Mouse (Mus musculus) heart, adult 11 months (tissue): Measurements from ENCODE around the gene Alox12.
A peak's percentile ranks its signal among the peaks of the same experiment; 100 is the strongest.

Experiments used
- DNase-seq: peaks from one replicate; pipeline ENCODE4 v3.0.0; 2022

Gene Alox12

DNA sequence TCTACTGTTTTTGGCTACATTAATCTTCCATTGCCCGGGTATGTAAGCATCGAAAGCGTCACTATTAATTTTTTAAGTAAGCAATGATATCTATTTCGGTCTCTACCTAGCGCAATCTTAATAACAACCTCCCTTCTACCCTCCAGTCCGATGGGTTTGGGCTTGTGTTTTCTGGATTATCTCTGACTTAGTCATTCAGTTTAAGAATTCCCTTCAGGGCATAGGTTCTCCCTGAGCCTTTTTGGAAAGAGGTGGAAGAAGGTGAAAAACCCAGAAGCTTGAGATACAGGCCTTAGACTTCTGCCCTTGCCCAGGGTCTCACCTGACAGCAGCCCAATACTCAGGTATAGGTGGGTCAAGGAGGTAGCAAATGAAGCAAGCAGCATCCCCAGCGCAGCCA, 35.3 kb downstream of the Alox12 start:
- DNase-seq, result no peak

DNA sequence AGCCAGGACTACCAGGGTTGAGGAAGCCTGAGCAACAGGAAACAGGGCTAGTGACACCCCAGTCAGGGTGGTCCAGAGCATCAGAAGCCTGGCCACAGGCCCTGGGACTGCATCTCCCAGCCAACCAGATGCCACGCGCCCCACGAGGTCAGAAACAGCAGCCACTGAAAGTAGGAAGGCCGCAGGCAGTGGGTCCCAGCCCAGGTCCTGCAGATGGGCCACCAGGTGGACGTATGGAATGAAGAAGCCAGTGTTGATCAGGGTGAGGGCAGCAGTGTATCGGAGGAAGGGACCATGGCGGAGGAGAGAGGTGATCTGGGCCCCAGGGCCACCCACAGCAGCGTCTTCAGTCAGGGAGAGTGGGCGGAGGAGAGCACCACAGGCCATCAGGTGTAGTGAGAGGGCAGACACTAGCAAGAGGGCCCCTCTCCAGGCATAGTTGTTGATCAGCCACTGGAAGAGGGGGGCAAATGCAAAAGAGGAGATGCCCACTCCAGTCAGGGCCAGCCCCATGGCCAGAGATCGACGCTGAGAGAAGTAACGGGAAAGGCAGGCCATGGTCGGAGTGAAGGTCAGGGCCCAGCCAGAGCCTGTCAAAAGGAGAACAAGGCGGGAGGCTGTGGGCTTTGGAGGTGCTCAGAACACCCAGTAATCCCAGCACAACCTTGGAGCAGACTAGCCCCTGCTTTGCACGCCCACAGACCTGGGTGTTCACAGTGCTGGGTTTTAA, 36.2 kb downstream of the Alox12 start:
- peak; percentile 92 for DNase-seq

DNA sequence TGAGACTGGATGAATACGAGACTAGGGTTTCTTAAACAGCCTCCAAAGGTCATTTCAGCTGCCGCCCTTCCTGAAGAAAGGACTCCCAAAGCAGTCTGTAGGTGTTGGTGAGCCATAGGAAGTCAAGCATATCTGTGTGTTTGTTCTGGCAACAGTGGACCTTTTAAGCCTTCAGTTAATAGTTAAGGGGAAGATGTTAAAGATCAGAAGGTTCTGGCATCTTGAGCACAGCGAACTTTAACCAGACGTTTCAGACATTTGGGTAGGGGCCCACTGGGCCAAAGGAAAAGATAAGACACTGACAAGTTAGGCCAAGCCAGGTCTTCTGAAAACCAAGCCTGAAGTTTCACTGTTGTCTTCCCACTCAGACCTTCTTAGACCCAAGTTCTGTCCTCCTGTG, 37.1 kb downstream of the Alox12 start:
- peak; percentile 74 for DNase-seq

DNA sequence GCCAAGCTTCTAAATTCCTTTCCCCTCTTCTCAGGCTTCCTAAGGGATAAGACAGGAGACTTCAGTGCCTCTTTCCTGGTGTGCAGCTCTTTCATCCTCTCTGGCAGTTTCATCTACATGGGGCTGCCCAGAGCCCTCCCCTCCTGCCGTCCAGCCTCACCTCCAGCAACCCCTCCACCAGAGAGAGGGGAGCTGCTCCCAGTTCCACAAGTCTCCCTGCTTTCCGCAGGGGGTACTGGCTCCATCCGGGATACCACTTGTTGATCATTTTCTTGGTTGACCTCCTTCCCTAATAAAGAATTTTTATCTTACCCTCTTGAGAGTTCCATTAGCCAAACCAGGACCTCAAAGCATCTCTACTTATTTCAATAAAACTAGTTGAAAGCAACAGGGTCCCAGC, 39.0 kb downstream of the Alox12 start:
- no peak for DNase-seq

DNA sequence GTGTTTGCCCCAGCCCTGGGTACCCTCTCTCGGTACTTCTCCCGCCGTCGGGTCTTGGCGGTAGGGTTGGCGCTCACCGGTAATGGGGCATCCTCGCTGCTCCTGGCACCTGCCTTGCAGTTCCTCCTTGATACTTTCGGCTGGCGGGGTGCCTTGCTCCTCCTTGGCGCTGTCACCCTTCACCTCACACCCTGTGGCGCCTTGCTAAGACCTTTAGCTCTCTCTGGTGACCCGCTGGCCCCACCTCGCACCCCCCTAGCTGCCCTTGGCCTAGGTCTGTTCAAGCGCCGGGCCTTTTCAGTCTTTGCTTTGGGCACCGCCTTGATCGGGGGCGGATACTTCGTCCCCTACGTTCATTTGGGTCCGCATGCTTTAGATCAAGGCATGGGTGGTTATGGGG, 39.9 kb downstream of the Alox12 start:
- DNase-seq, result peak; percentile 94

DNA sequence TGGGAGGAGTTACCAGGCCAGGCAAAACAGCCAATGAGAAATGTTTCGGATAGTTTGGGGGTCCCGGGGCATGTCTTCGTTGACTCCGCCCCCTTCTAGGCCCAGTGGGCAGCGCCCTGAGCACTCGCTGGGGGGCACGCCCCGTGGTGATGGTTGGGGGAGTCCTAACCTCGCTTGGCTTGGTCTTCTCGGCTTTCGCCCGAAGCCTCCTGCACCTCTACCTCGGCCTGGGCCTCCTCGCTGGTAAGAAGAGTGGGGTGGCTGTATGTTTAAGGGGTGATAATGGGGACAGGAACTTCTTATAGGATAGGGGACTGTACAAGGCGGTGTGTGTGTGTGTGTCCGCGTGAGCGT, 40.3 kb downstream of the Alox12 start:
- DNase-seq, result peak; percentile 93

DNA sequence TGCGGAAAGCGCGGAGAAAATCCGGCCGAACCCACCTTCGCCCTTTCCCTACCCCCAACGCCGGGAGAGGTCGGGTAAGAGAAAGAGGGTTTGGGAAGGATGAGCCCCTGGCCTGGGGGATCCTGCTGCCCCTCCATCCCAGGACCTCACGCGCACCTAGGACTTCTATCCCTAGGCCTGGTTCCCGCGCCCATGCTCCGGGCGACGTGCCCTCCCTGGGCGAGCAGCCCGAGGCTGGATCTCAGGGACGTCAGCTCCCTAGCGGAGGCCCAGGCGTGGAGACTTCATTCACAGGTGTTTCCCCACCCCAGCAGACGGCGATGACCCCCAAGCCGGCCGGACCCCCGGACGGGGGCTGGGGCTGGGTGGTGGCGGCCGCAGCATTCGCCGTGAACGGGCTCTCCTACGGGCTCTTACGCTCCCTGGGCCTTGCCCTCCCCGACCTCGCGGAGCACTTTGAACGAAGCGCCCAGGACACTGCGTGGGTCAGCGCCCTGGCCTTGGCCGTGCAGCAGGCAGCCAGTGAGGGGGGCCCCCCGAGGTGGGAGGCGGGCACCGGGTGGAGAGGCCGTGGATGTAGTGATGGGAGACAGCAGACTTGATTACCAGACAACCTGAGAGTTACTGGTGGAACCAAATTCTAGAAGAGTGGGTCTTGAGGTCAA, 40.8 kb downstream of the Alox12 start:
- DNase-seq, result peak; percentile 93

DNA sequence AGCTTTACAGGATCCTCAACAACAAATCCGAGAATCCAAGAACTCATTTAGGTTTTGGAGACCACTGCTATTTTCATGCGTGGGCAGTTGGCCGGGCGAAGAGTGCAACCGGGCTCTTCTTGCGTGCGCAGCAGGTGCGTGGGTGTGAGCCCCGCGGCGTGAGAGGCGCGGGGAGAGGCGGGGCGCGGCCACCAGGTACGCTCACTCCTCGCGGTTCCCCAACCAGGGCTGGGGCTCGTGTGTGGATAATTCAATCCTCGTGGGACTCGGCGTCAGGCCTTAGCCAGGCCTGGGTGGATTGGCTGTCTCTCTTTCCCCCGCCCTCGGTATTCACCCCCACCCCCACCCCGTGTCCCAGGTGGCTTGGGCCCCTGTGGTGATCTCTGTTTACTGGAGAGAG, 41.4 kb downstream of the Alox12 start:
- DNase-seq, result no peak

DNA sequence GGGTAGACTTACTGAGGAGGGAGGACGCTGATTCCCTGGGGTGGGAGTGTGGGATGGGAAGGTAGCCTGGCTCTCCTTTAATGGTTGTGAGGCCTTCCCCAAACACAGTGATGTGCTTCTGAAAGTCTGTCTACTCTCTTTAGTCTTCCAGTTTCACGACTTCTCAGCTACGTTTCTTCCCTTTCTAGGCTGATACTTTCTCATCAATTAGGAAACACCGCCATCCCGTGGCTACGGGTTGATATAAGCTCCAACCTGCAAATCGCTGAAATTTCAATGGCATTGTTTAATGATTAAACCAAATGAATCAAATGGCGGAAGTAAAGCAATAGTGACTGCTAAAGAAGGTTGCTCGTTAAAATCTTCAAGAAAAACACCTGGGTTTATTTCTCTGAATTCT, 42.3 kb downstream of the Alox12 start:
- DNase-seq, result peak; percentile 93

DNA sequence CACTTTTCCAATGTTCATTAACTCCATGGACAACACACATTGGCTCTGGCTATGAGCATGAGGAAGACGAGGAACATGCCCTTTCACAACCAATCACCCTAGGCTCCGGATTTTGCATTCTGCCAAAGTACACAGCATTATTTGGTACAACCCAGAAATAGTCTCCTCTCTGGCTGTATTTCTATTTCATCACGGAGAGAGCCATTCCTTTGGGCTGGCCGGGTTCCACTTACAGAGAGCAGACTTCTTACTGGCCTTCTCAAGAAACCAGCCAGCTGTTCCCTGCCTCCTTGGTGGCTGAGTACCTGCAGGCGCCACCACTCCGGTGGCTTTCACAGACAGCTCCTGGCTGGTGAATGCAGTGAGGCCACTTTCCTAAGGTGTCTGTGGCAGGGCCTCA, 42.7 kb downstream of the Alox12 start, which contains the start of gene Slc16a11:
Gene Slc16a11, plus strand, starts transcription at position 330 of the 400 bp plus-strand sequence.
- peak; percentile 93 for DNase-seq

DNA sequence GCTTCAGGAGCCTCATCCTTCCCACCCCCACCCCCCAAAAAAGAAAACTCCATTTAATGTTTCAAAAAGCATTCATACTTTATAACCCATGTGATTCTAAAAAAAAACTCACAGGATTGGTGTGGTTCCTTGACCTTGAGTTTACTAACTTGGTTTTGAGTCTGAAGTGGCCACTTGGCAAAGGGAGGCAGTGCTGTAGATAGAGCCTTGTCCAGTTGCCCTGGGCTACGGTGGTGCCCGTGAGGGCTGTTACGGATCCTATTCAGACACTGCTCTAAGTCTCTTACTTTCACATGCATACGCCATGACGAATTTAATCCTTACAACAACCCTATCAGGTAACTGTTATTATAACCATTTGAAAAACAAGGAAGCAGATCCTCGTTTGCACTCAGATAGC, 43.2 kb downstream of the Alox12 start:
- peak; percentile 87 for DNase-seq

DNA sequence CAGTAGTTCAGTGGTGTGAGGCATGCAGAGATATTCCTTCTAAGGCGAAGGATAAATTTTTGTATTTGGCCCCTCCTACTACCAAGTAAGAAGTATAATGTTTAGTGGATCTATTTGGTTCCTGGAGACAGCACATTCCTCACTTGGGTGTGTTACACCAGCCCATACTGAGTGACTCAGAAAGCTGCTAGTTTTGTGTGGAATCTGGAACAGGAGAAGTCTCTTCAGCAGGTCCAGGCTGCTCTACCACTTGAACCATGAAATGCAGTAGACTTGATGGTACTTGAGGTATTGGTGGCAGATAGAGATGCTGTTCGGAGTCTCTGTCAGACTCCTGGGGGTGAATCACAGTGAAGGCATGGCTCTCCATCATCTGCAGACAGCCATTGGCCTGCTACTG, 44.5 kb downstream of the Alox12 start:
- no peak for DNase-seq

DNA sequence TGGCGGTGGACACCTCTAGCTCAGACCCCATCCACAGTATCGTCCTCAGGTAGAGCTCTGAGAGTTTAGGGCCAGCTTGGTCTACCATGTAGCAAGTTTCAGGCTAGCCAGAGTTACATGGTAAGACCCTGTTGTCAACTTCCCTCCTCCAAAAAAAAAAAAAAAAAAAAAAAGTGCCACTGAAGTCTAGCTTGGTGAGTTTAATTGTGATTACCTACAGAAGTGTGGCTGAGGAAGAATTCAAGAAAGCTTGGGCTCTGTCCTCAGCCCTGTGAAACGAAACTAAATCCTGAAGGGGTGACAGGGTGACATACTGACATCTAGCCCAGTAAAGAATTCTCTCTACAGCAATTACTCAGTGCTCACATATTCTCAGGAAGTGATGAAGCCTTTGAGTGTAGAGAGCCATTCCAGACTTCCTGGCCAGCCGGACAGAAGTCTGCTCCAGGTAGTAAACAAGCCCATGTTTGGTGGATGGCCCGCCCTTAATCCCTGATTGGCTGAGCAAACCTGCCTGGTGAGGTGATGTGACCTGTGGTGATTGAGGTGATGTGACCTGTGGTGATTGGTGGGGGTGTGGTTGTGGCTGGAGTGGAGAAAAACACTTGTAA, 46.3 kb downstream of the Alox12 start:
- peak; percentile 89 for DNase-seq

DNA sequence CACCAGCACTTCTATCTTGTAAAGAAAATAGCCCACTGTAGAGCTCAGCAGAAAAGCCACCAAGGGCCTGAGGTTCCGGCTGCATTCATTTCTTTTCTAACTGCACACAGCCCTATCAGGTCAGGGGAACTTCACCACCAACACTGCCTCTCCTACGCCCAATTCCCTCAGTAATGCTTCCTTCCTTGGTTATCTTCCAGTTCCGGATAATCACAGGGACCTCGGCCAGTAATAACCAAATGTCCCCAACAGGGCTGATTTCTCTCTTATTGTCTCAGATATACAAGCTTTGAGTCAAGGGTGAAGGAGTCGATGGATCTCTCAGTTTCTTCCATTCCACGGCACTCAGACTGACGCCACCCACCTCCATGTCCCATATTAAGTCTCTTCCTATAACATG, 47.9 kb downstream of the Alox12 start:
- peak; percentile 89 for DNase-seq

DNA sequence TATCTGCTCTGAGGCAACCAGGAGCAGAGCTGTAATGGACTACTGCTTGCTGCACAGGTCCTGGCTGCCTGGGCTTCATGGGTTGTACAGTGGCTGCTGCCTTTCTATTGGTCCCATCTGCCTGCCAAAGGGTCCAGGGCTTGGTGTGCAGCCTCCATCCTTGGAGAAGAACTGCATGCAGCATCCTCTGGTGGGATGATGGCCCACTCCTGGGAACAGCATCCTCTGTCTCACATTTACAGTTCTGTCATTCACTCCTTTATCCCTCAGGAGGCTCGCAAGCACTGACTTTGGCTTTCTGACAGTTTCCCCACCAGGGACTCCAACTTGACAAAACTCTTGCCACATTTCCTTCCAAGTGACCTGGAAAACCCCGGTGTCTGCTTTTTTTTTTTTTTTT, 48.4 kb downstream of the Alox12 start:
- peak; percentile 91 for DNase-seq

DNA sequence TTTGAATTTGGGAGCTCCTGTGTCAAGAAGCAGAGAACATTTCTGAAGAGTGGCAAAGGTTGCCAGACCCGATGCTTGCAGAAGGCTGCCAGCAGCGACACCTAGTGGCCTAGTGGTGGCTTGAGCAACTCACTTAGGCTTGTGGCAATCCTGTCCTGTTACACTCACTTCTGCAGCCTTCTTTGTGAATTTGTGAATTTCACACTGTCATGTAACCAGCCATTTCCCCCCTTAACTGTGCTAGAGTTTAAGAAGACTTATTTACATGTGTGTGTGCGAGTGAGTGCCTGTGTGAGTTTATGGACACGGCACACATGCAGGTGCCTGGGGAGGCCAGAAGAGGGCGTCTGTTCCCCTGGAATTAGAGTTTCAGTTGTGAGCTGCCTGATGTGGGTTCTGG, 53.5 kb downstream of the Alox12 start:
- DNase-seq, result peak; percentile 93

DNA sequence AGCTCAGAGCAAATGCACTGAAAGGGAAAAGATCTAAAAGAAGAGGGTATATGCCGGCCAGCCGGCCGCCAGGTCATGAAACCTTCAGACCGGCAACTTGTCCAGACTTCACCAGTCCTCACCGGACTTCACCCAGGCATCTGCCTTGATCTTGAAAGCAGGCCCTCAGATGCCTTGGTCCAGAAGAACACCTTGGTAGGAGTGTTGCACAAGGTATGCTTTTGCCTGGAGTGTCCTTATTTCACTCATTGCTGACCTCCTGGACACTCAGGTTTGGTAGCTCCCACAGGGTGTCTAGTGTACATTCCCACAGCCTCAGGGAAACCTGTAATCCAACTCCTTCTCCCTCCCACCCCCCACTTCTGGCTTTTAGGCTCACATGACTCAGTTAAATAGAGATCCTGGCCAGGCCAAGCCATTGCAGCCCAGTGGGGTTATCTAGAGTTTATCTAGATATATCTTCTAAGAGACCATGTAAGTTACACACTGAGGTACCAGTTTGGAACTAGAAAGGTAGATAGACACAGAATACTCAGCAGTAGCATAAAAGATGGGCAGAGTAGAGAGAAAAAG, 55.0 kb downstream of the Alox12 start:
- DNase-seq, result peak; percentile 88

DNA sequence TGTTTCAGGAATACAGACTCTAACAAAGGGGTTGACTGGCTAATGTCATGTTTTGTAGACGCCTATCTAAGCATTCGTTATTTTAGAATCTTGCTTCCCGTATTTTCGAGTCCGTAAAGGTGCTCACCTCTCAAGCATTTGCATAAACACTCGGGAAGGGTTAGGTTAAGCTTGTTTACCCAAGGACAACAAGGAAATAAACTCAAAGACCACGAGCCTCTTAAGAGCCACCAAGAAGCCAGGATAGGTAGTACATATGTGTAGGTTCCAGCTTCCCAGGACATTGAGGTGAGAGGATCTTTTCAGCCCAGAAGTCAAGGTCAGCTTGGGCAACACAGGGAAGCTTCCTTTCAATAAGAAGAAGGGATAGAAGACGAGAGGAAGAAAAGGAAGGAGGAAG, 56.0 kb downstream of the Alox12 start:
- DNase-seq, result no peak

DNA sequence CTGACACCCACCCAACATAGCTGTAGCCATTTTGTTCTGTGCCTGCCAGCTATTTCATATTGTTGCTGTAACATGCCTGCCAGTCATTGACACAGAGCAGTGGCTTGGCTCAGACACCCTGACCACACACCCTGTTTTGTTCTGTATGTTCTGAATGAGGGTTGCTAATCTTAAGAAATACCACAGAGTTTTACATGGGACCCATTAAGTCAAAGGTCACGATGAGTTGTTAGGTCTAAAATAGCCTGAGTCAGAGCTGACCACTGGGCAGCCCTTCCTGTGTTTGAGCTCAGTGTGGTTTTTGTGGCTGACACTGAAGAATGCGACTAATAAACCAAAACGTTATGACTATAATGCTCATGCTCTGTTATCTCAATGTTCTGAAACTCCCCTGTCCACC, 56.8 kb downstream of the Alox12 start:
- peak; percentile 79 for DNase-seq

DNA sequence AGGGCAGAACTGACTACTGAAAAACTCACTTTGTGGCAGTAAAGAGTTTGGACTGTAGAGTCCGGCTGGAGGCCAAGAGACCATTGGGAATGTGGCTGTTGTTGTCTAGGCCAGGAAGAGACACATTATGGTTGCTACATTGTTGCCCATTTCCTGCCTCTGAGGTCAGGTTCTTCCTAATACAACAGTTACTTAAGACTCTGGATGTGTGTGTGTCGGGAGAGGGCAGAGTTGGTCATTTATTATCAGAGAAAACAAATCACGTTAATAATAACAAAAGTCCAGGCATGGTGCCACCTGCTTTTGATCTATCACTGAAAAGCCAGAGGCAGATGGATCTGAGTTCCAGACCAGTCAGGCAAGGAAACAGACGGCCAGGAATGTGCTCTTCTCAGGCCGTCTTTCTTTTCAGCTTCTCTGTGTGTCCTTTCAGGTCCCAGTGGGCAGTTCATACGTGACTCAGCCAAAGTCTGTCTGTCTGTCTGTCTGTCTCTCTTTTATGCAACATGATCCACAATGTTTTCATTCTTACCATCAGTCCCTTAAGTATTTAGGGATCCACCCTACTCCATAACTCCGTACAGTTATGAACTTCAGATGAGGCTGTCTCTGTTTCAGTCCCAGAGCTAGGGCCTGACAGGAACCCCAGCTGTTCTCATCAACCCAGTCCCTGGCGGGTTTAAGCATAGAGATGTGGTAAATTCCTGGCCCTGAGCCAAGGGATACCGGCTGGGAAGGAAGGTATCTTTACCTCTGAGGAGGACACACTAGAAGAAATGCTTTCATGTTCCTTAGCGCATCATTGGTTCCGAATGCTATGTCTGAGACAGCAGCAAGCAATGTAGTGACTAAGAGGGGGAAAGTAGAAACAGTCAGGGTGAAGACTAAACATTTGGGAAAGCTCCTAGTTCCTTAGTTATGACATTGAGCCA, 61.5 kb downstream of the Alox12 start:
- peak; percentile 84 for DNase-seq

DNA sequence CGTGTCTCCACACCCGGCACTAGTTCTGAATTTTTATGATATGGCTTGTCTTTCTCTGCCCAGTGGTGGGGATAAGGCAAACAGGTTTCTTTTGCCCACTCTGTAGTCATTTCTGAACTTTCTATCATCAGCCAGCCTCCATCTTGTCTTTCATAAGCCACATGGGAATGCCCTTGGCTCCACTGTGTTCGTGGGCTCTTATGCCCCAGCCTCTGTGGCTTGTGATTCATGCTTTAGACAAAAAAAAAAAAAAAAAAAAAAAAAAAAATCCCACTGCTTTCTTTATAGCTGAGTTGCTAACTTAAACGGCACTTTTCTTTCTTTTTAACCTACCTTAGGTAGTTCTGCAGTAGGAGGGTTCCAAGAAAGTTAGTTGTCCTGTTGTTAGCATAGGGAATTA, 63.0 kb downstream of the Alox12 start:
- no peak for DNase-seq
